Mouse (Mus musculus): ENCODE results near the gene Ubr1. TPM values are rescaled to one million over a fixed set of nuclear protein-coding genes. Genes with fewer than 3 reads are reported as not detected.

The Ubr1 gene
- total and polyA plus RNA-seq, 2 experiments, result 14.4 to 16.1 TPM

DNA sequence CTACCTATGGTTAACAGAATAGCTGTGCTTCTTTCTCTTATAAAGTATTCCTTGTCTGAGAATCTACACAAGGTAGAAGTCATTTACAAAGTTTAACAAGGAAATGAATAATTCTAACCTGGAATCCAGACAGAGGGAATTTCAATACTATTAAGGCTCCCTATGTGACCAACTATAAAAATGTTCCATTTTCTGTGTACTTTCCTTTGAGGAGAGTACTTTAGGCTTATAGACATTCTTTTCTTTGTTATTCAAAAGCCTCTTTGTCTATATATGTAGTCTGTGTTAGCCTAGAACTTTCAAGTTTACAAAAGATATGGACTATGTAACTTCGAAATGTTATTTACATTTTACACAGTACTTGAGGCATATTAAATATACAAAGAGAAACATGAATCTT is 10.3 kb downstream of the Ubr1 start:
- no peaks in the 10 kb centered on the region; the same call in 1 of the 2 replicates for H3K79me2 ChIP-seq (ENCODE audit: control insufficient read depth, insufficient read depth, low read length)
- peaks cover 12% of the 10 kb centered on the region; the same call in 1 of the 2 replicates for H3K36me3 ChIP-seq (ENCODE audit: control insufficient read depth, insufficient read depth, low read length)
- DNase-seq (ENCODE audit: extremely low read depth, low read depth, low spot score), result no peak
- no peak overlapping the region for H3K9ac ChIP-seq (ENCODE audit: low read depth, low read length)
- H3K4me1 ChIP-seq (ENCODE audit: control insufficient read depth, insufficient read depth, low read length), result no peaks in the 10 kb centered on the region; the same call in 1 of the 2 replicates
- no peak overlapping the region for H3K27ac ChIP-seq (replicated peaks; ENCODE audit: insufficient read depth, low read depth, low read length)
- WGBS, result 86% methylated on average over 1 of the region's 1 CpGs
- no peaks in the 10 kb centered on the region for H3K27me3 ChIP-seq (ENCODE audit: control insufficient read depth, insufficient read depth, low read length)
- no peak overlapping the region for H3K4me3 ChIP-seq (ENCODE audit: insufficient read depth, low read depth, low read length)
- TF ChIP-seq POLR2A (IDR thresholded peaks at IDR 0.05; ENCODE audit: extremely low read depth, insufficient read depth, low read length), result no peak
- TF ChIP-seq CTCF (IDR thresholded peaks at IDR 0.05; ENCODE audit: low read depth, low read length), result no peak

DNA sequence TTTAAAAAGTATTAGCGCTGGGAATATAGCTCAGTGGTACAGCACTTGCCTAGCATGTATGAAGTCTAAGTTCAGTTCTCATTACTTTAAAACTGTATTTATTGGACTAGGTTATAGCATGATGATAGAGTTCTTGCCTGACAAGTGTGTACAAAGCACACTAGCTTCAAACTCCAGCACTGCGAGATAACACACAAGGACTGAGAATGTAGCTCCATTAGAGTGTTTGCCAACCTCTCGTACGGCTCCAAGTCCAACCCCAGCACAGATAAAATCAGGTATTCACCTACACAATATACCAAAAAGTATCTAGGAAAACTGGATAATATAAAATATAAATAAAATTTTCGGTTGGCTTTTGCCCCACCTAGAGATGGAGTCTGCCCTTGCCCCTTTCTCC is 10.7 kb downstream of the Ubr1 start:
- Histone ChIP-seq H3K36me3 (ENCODE audit: control insufficient read depth, insufficient read depth, low read length) (peaks cover 14% of the 10 kb centered on the region), H3K27me3 (ENCODE audit: control insufficient read depth, insufficient read depth, low read length) (no peaks in the 10 kb centered on the region), H3K4me1 (ENCODE audit: control insufficient read depth, insufficient read depth, low read length) (no peaks in the 10 kb centered on the region; the same call in 1 of the 2 replicates), H3K79me2 (ENCODE audit: control insufficient read depth, insufficient read depth, low read length) (no peaks in the 10 kb centered on the region; the same call in 1 of the 2 replicates), H3K27ac (replicated peaks; ENCODE audit: insufficient read depth, low read depth, low read length) (no peak overlapping the region), H3K9ac (ENCODE audit: low read depth, low read length) (no peak overlapping the region), H3K4me3 (ENCODE audit: insufficient read depth, low read depth, low read length) (no peak overlapping the region)
- TF ChIP-seq POLR2A (IDR thresholded peaks at IDR 0.05; ENCODE audit: extremely low read depth, insufficient read depth, low read length), result no peak
- no peak for TF ChIP-seq CTCF (IDR thresholded peaks at IDR 0.05; ENCODE audit: low read depth, low read length)
- no peak for DNase-seq (ENCODE audit: extremely low read depth, low read depth, low spot score)
- 64% methylated on average over 5 of the region's 5 CpGs for WGBS

DNA sequence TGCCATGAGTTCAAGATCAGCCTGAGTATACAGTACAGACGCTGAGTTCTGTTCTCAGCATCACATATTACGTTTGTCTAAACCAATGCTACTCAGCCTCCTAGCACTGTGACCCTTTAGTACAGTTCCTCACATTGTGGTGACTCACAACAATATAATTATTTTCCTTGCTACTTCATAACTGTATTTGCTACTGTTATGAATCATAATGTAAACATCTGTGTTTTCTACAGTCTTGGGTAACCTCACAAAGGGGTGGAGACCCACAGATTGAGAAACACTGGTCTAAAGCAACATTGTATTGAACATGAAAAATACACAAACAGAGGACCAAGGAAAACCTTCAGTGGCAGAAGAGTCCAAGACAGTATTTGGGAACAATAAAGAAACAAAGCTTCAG is 11.2 kb downstream of the Ubr1 start:
- 87% methylated on average over 2 of the region's 2 CpGs for WGBS
- Histone ChIP-seq H3K36me3 (ENCODE audit: control insufficient read depth, insufficient read depth, low read length) (peaks cover 16% of the 10 kb centered on the region), H3K4me1 (ENCODE audit: control insufficient read depth, insufficient read depth, low read length) (no peaks in the 10 kb centered on the region; the same call in 1 of the 2 replicates), H3K4me3 (ENCODE audit: insufficient read depth, low read depth, low read length) (no peak overlapping the region), H3K79me2 (ENCODE audit: control insufficient read depth, insufficient read depth, low read length) (no peaks in the 10 kb centered on the region; the same call in 1 of the 2 replicates), H3K27ac (replicated peaks; ENCODE audit: insufficient read depth, low read depth, low read length) (no peak overlapping the region), H3K27me3 (ENCODE audit: control insufficient read depth, insufficient read depth, low read length) (no peaks in the 10 kb centered on the region), H3K9ac (ENCODE audit: low read depth, low read length) (no peak overlapping the region)
- TF ChIP-seq POLR2A (IDR thresholded peaks at IDR 0.05; ENCODE audit: extremely low read depth, insufficient read depth, low read length) (no peak), CTCF (IDR thresholded peaks at IDR 0.05; ENCODE audit: low read depth, low read length) (no peak)
- no peak for DNase-seq (ENCODE audit: extremely low read depth, low read depth, low spot score)

DNA sequence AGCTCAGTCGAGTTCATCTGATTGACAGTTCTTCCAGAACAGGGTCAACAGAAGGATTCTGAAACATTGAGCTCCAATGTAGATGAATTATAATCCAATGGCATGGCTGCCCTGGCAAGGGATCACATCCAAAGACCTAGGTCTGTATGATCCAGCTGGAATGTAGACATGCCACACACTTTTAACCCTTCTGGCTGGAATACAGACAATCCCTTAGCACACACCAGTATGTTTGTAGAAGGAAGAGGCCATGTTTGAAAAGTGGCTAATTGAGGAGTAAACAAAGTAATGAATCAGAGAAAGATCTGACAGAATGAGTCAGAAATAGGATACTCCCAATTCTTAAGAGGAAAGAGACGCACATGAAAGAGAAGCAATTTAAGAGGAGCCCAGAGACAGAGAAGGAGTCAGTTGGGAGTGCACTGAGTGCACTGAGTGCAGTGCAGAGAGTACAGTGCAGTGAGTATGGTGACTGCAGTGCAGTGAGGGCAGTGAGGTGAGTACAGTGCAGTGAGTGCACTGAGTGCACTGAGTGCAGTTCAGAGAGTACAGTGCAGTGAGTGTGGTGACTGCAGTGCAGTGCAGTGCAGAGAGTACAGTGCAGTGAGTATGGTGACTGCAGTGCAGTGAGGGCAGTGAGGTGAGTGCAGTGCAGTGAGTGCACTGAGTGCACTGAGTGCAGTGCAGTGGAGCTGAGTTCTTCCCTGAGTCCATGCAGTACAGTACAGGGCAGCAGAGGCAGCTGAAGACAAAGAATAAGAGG is 18.2 kb downstream of the Ubr1 start:
- Histone ChIP-seq H3K4me3 (ENCODE audit: insufficient read depth, low read depth, low read length) (no peak overlapping the region), H3K4me1 (ENCODE audit: control insufficient read depth, insufficient read depth, low read length) (no peaks in the 10 kb centered on the region; the same call in 1 of the 2 replicates), H3K36me3 (ENCODE audit: control insufficient read depth, insufficient read depth, low read length) (peaks cover 29% of the 10 kb centered on the region), H3K27ac (replicated peaks; ENCODE audit: insufficient read depth, low read depth, low read length) (no peak overlapping the region), H3K27me3 (ENCODE audit: control insufficient read depth, insufficient read depth, low read length) (no peaks in the 10 kb centered on the region), H3K79me2 (ENCODE audit: control insufficient read depth, insufficient read depth, low read length) (no peaks in the 10 kb centered on the region), H3K9ac (ENCODE audit: low read depth, low read length) (no peak overlapping the region)
- DNase-seq (ENCODE audit: extremely low read depth, low read depth, low spot score), result no peak
- TF ChIP-seq CTCF (IDR thresholded peaks at IDR 0.05; ENCODE audit: low read depth, low read length) (no peak), POLR2A (IDR thresholded peaks at IDR 0.05; ENCODE audit: extremely low read depth, insufficient read depth, low read length) (no peak)
- 59% methylated on average over 2 of the region's 2 CpGs for WGBS

DNA sequence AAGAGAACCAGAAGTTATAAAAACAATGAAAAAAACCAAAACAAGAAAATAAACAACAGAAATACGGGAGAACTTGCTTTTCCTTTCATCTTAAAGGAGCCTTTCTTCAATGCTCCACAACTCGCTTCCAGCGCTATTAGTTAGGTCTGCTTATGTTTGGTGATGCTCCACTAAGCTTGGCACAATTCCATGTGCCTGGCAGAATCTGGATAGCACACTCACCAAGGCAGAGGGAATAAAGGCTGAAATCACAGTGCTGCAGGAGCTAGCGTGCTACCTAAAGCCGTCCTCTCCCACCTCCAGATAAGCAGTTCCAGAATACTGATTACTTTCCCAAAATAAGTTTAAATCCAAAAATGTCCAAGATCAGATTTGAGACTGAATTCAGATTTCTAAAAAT is 19.3 kb downstream of the Ubr1 start:
- Histone ChIP-seq H3K79me2 (ENCODE audit: control insufficient read depth, insufficient read depth, low read length) (no peaks in the 10 kb centered on the region), H3K4me3 (ENCODE audit: insufficient read depth, low read depth, low read length) (no peak overlapping the region), H3K36me3 (ENCODE audit: control insufficient read depth, insufficient read depth, low read length) (peaks cover 38% of the 10 kb centered on the region), H3K9ac (ENCODE audit: low read depth, low read length) (no peak overlapping the region), H3K27me3 (ENCODE audit: control insufficient read depth, insufficient read depth, low read length) (no peaks in the 10 kb centered on the region), H3K4me1 (ENCODE audit: control insufficient read depth, insufficient read depth, low read length) (no peaks in the 10 kb centered on the region; the same call in 1 of the 2 replicates), H3K27ac (replicated peaks; ENCODE audit: insufficient read depth, low read depth, low read length) (no peak overlapping the region)
- no peak for DNase-seq (ENCODE audit: extremely low read depth, low read depth, low spot score)
- WGBS, result 90% methylated on average over 5 of the region's 5 CpGs
- TF ChIP-seq CTCF (IDR thresholded peaks at IDR 0.05; ENCODE audit: low read depth, low read length), result no peak
- TF ChIP-seq POLR2A (IDR thresholded peaks at IDR 0.05; ENCODE audit: extremely low read depth, insufficient read depth, low read length), result no peak

DNA sequence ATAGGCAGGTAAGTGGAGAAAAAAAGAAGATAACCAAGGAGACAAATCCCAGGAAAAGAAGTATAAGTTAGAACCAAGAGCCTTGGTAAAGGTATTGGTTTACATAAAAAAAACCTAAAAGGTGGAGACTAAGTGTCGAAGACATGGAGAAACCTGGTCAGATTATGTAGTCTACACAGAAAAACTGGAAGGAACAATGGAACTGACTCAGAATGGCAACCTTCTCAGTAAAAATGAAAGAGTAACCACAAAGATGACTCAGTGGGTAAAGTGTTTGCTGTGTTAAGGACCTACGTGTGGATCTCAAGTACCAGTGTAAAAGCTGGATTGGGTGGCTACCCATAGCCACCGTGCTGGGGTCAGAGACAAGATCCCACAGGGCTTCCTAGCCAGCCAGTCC is 37.5 kb downstream of the Ubr1 start:
- Histone ChIP-seq H3K9ac (ENCODE audit: low read depth, low read length) (no peak overlapping the region), H3K27me3 (ENCODE audit: control insufficient read depth, insufficient read depth, low read length) (no peaks in the 10 kb centered on the region), H3K4me3 (ENCODE audit: insufficient read depth, low read depth, low read length) (no peak overlapping the region), H3K36me3 (ENCODE audit: control insufficient read depth, insufficient read depth, low read length) (peaks cover 50% of the 10 kb centered on the region), H3K27ac (replicated peaks; ENCODE audit: insufficient read depth, low read depth, low read length) (no peak overlapping the region), H3K4me1 (ENCODE audit: control insufficient read depth, insufficient read depth, low read length) (no peaks in the 10 kb centered on the region), H3K79me2 (ENCODE audit: control insufficient read depth, insufficient read depth, low read length) (no peaks in the 10 kb centered on the region)
- DNase-seq (ENCODE audit: extremely low read depth, low read depth, low spot score), result no peak
- TF ChIP-seq CTCF (IDR thresholded peaks at IDR 0.05; ENCODE audit: low read depth, low read length) (no peak), POLR2A (IDR thresholded peaks at IDR 0.05; ENCODE audit: extremely low read depth, insufficient read depth, low read length) (no peak)
- 100% methylated on average over 3 of the region's 3 CpGs for WGBS
